Mouse (Mus musculus): ENCODE measurements around the gene Foxk2. TPM values are rescaled to one million over a fixed set of nuclear protein-coding genes. Genes with fewer than 3 reads are reported as not detected.

The Foxk2 gene
- polyA plus RNA-seq, 1 experiment: 29.8 TPM

- Histone ChIP-seq H3K36me3 (ENCODE audit: control insufficient read depth, insufficient read depth, low read length) (peaks cover 26% of the 10 kb centered on the region), H3K4me1 (ENCODE audit: control insufficient read depth, insufficient read depth, insufficient read length) (peaks cover 6% of the 10 kb centered on the region), H3K27ac (ENCODE audit: insufficient read depth, low read length) (peak within 1 kb of the TSS; percentile 98), H3K27me3 (ENCODE audit: control insufficient read depth, insufficient read depth, low read length) (no peaks in the 10 kb centered on the region), H3K4me3 (ENCODE audit: extremely low read depth, insufficient read depth, insufficient read length) (peak within 1 kb of the TSS; percentile 82)
- no peak for TF ChIP-seq CTCF (IDR thresholded peaks at IDR 0.05; ENCODE audit: extremely low read depth, insufficient read depth, insufficient read length, insufficient replicate concordance)
- peak; percentile 48 for TF ChIP-seq POLR2A (IDR thresholded peaks at IDR 0.05; ENCODE audit: low read depth, low read length)
- DNase-seq (ENCODE audit: low read depth in 1 of 2, low spot score in 2 of 2): peak; percentile 83 to 86
- WGBS: under 1% methylated on average over 23 of the region's 23 CpGs
These were observed 30.8 kb upstream of the Foxk2 start, which contains the start of gene Cybc1 for GRCm38 (mm10) chr11:121229018-121229439. Cybc1 (minus strand) TSS chr11:121229322.

- no peak for TF ChIP-seq CTCF (IDR thresholded peaks at IDR 0.05; ENCODE audit: extremely low read depth, insufficient read depth, insufficient read length, insufficient replicate concordance)
- TF ChIP-seq POLR2A (IDR thresholded peaks at IDR 0.05; ENCODE audit: low read depth, low read length): no peak
These were observed 28.6 kb upstream of the Foxk2 start for GRCm38 (mm10) chr11:121231191-121231590.

GRCm38 (mm10) chr11:121231628-121232291, 28.0 kb upstream of the Foxk2 start:
- no peak overlapping the region for H3K4me3 ChIP-seq (ENCODE audit: extremely low read depth, insufficient read depth, insufficient read length)
- H3K27me3 ChIP-seq (ENCODE audit: control insufficient read depth, insufficient read depth, low read length): no peaks in the 10 kb centered on the region
- peaks cover 15% of the 10 kb centered on the region for H3K4me1 ChIP-seq (ENCODE audit: control insufficient read depth, insufficient read depth, insufficient read length)
- TF ChIP-seq POLR2A (IDR thresholded peaks at IDR 0.05; ENCODE audit: low read depth, low read length): no peak
- TF ChIP-seq CTCF (IDR thresholded peaks at IDR 0.05; ENCODE audit: extremely low read depth, insufficient read depth, insufficient read length, insufficient replicate concordance): no peak
- H3K36me3 ChIP-seq (ENCODE audit: control insufficient read depth, insufficient read depth, low read length): no peaks in the 10 kb centered on the region
- 74% methylated on average over 4 of the region's 4 CpGs for whole genome bisulfite sequencing
- H3K27ac ChIP-seq (ENCODE audit: insufficient read depth, low read length): no peak overlapping the region
- no peak for DNase-seq (ENCODE audit: low read depth in 1 of 2, low spot score in 2 of 2)

More at GRCm38 (mm10) chr11:121231191-121231590, 28.6 kb upstream of the Foxk2 start:
- H3K4me3 ChIP-seq (ENCODE audit: extremely low read depth, insufficient read depth, insufficient read length): no peak overlapping the region
- H3K27me3 ChIP-seq (ENCODE audit: control insufficient read depth, insufficient read depth, low read length): no peaks in the 10 kb centered on the region
- no peak for DNase-seq (ENCODE audit: low read depth in 1 of 2, low spot score in 2 of 2)
- WGBS: 89% methylated on average over 4 of the region's 4 CpGs
- peaks cover 4% of the 10 kb centered on the region for H3K36me3 ChIP-seq (ENCODE audit: control insufficient read depth, insufficient read depth, low read length)
- peaks cover 13% of the 10 kb centered on the region for H3K4me1 ChIP-seq (ENCODE audit: control insufficient read depth, insufficient read depth, insufficient read length)
- H3K27ac ChIP-seq (ENCODE audit: insufficient read depth, low read length): no peak overlapping the region

GRCm38 (mm10) chr11:121232706-121233105, 27.1 kb upstream of the Foxk2 start:
- 67% methylated on average over 4 of the region's 4 CpGs for WGBS
- no peak for TF ChIP-seq CTCF (IDR thresholded peaks at IDR 0.05; ENCODE audit: extremely low read depth, insufficient read depth, insufficient read length, insufficient replicate concordance)
- no peak for TF ChIP-seq POLR2A (IDR thresholded peaks at IDR 0.05; ENCODE audit: low read depth, low read length)
- Histone ChIP-seq H3K27me3 (ENCODE audit: control insufficient read depth, insufficient read depth, low read length) (no peaks in the 10 kb centered on the region), H3K4me3 (ENCODE audit: extremely low read depth, insufficient read depth, insufficient read length) (no peak overlapping the region), H3K27ac (ENCODE audit: insufficient read depth, low read length) (no peak overlapping the region), H3K36me3 (ENCODE audit: control insufficient read depth, insufficient read depth, low read length) (no peaks in the 10 kb centered on the region), H3K4me1 (ENCODE audit: control insufficient read depth, insufficient read depth, insufficient read length) (peaks cover 14% of the 10 kb centered on the region)
- no peak for DNase-seq (ENCODE audit: low read depth in 1 of 2, low spot score in 2 of 2)

- TF ChIP-seq POLR2A (IDR thresholded peaks at IDR 0.05; ENCODE audit: low read depth, low read length) (no peak), CTCF (IDR thresholded peaks at IDR 0.05; ENCODE audit: extremely low read depth, insufficient read depth, insufficient read length, insufficient replicate concordance) (peak; percentile 43; the same call in 1 of the 2 replicates)
- WGBS: 26% methylated on average over 9 of the region's 9 CpGs
- peak in 1 of 2 experiments; percentile 65 for DNase-seq (ENCODE audit: low read depth in 1 of 2, low spot score in 2 of 2)
- Histone ChIP-seq H3K4me1 (ENCODE audit: control insufficient read depth, insufficient read depth, insufficient read length) (peaks cover 9% of the 10 kb centered on the region; the same call in 1 of the 2 replicates), H3K36me3 (ENCODE audit: control insufficient read depth, insufficient read depth, low read length) (peaks cover 4% of the 10 kb centered on the region), H3K27ac (ENCODE audit: insufficient read depth, low read length) (no peak overlapping the region), H3K4me3 (ENCODE audit: extremely low read depth, insufficient read depth, insufficient read length) (no peak overlapping the region), H3K27me3 (ENCODE audit: control insufficient read depth, insufficient read depth, low read length) (no peaks in the 10 kb centered on the region)
These were observed 24.1 kb upstream of the Foxk2 start for GRCm38 (mm10) chr11:121235475-121236238.

- Histone ChIP-seq H3K27ac (ENCODE audit: insufficient read depth, low read length) (peak within 1 kb of the TSS; percentile 98), H3K4me3 (ENCODE audit: extremely low read depth, insufficient read depth, insufficient read length) (peak within 1 kb of the TSS; percentile 84), H3K36me3 (ENCODE audit: control insufficient read depth, insufficient read depth, low read length) (peaks cover 6% of the 10 kb centered on the region), H3K4me1 (ENCODE audit: control insufficient read depth, insufficient read depth, insufficient read length) (peaks cover 9% of the 10 kb centered on the region; the same call in 1 of the 2 replicates), H3K27me3 (ENCODE audit: control insufficient read depth, insufficient read depth, low read length) (no peaks in the 10 kb centered on the region)
- peak; percentile 98 to 99 for DNase-seq (ENCODE audit: low read depth in 1 of 2, low spot score in 2 of 2)
- under 1% methylated on average over 50 of the region's 50 CpGs for WGBS
- peak; percentile 49; the same call in 1 of the 2 replicates for TF ChIP-seq CTCF (IDR thresholded peaks at IDR 0.05; ENCODE audit: extremely low read depth, insufficient read depth, insufficient read length, insufficient replicate concordance)
- peak; percentile 81 for TF ChIP-seq POLR2A (IDR thresholded peaks at IDR 0.05; ENCODE audit: low read depth, low read length)
These were observed 23.0 kb upstream of the Foxk2 start, which contains the start of gene Narf for GRCm38 (mm10) chr11:121236564-121237344. Narf (plus strand) TSS chr11:121237253.
